Mouse (Mus musculus) pancreas, adult 10 weeks (tissue): Measurements from ENCODE around the gene Gm21972. TPM values are rescaled to one million over a fixed set of nuclear protein-coding genes. Genes with fewer than 3 reads are reported as not detected.

Source experiments
- polyA plus RNA-seq: library from polyadenylated mRNA; stranded (reverse); fragments of 350-450 nt; fragmentation: Illumina TruSeq; extraction: RNeasy Lipid Tissue Mini Kit (QIAGEN cat#74804); gene quantifications from one replicate; pipeline ENCODE4 v1.2.3, GENCODE M21; 2015; ENCODE audit warnings: low read depth, low replicate concordance; ENCODE audit not compliant: insufficient read depth

Gene Gm21972
- polyA plus RNA-seq: 2.1 TPM

GRCm38 (mm10) chr1:86133337-86133736 lies at the start of gene Gm21972:
Gm21972 (plus strand) TSS chr1:86133637.

DNA sequence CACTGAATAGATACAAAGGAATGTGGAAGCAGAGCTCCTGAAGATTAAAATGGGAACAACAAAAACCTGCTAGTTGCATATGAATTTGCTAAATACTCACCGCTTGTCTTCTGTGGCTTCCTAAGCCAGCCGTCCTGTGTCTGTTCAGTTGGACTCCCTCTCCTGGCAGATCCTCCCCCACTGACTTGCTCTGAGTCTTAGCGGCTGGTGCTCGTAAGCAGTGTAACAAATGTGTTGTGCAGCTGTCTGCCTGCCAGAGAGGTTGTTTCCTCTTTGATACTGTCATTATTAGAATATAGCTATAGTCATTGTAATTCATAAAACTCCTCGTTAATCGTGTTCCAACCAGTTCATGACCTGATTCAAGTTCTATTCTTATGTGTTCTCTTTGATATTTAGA lies 21.7 kb upstream of the Gm21972 start, which contains the start of gene Htr2b:
TSS of gene Htr2b (minus strand) at position 192 of the 400 bp plus-strand sequence.

GRCm38 (mm10) chr1:86154133-86154823 lies 20.8 kb downstream of the Gm21972 start, which contains the start of gene Armc9:
Armc9 (plus strand) TSS chr1:86154780.

Other genes with a start within 250 kb of the Gm21972 start
- 28.4 TPM for gene Itm2c, start 239.4 kb upstream of the Gm21972 start, polyA plus RNA-seq
- not detected for gene 4933407L21Rik, start 205.2 kb upstream of the Gm21972 start, polyA plus RNA-seq
- not detected for gene Gpr55, start 172.6 kb upstream of the Gm21972 start, polyA plus RNA-seq
- gene Spata3, start 116.8 kb upstream of the Gm21972 start, polyA plus RNA-seq: not detected
- gene 2810459M11Rik, start 87.8 kb upstream of the Gm21972 start, polyA plus RNA-seq: not detected
- gene Psmd1, start 69.2 kb upstream of the Gm21972 start, polyA plus RNA-seq: 11.6 TPM
- gene Htr2b, start 21.7 kb upstream of the Gm21972 start, polyA plus RNA-seq: not detected
- gene Armc9, start 21.1 kb downstream of the Gm21972 start, polyA plus RNA-seq: 2.6 TPM
- gene B3gnt7, start 169.2 kb downstream of the Gm21972 start, polyA plus RNA-seq: 0.63 TPM
- gene Ncl, start 225.8 kb downstream of the Gm21972 start, polyA plus RNA-seq: 37.5 TPM